Mouse (Mus musculus) embryo, embryonic 10 days (tissue): ENCODE results near the gene Otc.

ENCODE experiments used
- DNase-seq: peaks from one replicate; pipeline ENCODE4 v3.0.0-alpha.2; 2015; ENCODE audit warnings: low spot score

Gene Otc

GRCm38 (mm10) chrX:10251852-10252504 lies at the start of gene Otc:
Gene Otc, plus strand, starts transcription at chrX:10252305.
- no peak for DNase-seq

GRCm38 (mm10) chrX:10205937-10206336 lies 46.2 kb upstream of the Otc start:
- DNase-seq: no peak

GRCm38 (mm10) chrX:10215972-10216371 lies 36.1 kb upstream of the Otc start:
- peak; percentile 5 for DNase-seq

- DNase-seq: peak; percentile 89
These were observed 35.6 kb upstream of the Otc start, which contains the start of gene Rpgr for GRCm38 (mm10) chrX:10216410-10216949. Gene Rpgr, minus strand, starts transcription at chrX:10216920.

GRCm38 (mm10) chrX:10219281-10219680 lies 32.8 kb upstream of the Otc start:
- DNase-seq: no peak

GRCm38 (mm10) chrX:10233051-10233450 lies 19.1 kb upstream of the Otc start:
- DNase-seq: no peak

GRCm38 (mm10) chrX:10234617-10235016 lies 17.5 kb upstream of the Otc start:
- no peak for DNase-seq

GRCm38 (mm10) chrX:10239515-10239914 lies 12.6 kb upstream of the Otc start:
- peak; percentile 6 for DNase-seq

GRCm38 (mm10) chrX:10243916-10244315 lies 8.2 kb upstream of the Otc start:
- no peak for DNase-seq

GRCm38 (mm10) chrX:10251357-10251756 lies 748 bp upstream of the Otc start:
- no peak for DNase-seq

GRCm38 (mm10) chrX:10257774-10258173 lies 5.7 kb downstream of the Otc start:
- no peak for DNase-seq

GRCm38 (mm10) chrX:10258260-10258659 lies 6.2 kb downstream of the Otc start:
- DNase-seq: no peak

- no peak for DNase-seq
These were observed 16.2 kb downstream of the Otc start for GRCm38 (mm10) chrX:10268308-10268707.

GRCm38 (mm10) chrX:10268761-10269437 lies 16.8 kb downstream of the Otc start:
- DNase-seq: no peak

- DNase-seq: no peak
These were observed 45.2 kb downstream of the Otc start for GRCm38 (mm10) chrX:10297341-10297740.

- DNase-seq: no peak
These were observed 66.1 kb downstream of the Otc start for GRCm38 (mm10) chrX:10318176-10318575.

GRCm38 (mm10) chrX:10330246-10330645 lies 78.1 kb downstream of the Otc start:
- DNase-seq: no peak

GRCm38 (mm10) chrX:10331749-10332148 lies 79.6 kb downstream of the Otc start:
- DNase-seq: no peak

- no peak for DNase-seq
These were observed 84.7 kb downstream of the Otc start for GRCm38 (mm10) chrX:10336816-10337215.

- DNase-seq: no peak
These were observed 103.8 kb downstream of the Otc start for GRCm38 (mm10) chrX:10355867-10356266.
